Mouse (Mus musculus) gastrocnemius, adult 18-20 months (tissue): ENCODE data around the gene Pigk. TPM values are rescaled to one million over a fixed set of nuclear protein-coding genes. Genes with fewer than 3 reads are reported as not detected.

Source experiments
- DNase-seq: peaks from one replicate; pipeline ENCODE4 v3.0.0; 2021; ENCODE audit warnings: low spot score
- total RNA-seq, 2 experiments: library from RNA; stranded (reverse); gene quantifications; 2 replicates each; pipeline ENCODE4 v1.2.3; 2021

The Pigk gene
- total RNA-seq, 2 experiments from 2014 or later = 21.0 to 22.4 TPM

- no peak for DNase-seq
These were observed 124.0 kb downstream of the Pigk start for GRCm38 (mm10) chr3:152837938-152838337.

DNA sequence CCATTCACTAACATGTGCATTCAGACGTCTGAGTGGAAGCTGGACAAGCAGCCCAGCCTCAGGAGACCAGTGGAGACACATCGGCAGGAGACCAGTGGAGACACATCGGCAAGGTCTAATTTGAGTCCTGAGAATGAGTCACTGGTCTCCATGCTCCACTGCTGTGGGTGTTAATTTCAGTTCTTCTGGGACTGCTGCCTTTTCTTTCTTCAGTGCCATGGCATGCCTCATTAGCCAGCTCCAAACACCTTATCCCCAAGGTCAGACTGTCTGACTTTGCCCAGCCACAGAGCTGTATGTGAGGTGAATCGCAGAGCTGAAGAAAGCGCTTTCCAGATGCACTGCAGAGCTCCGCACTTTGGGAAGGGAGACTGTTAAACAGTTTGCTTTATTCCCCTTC lies 127.4 kb downstream of the Pigk start:
- no peak for DNase-seq

- DNase-seq = no peak
These were observed 128.7 kb downstream of the Pigk start for GRCm38 (mm10) chr3:152842648-152843047.

- no peak for DNase-seq
These were observed 130.0 kb downstream of the Pigk start for GRCm38 (mm10) chr3:152843925-152844324.

DNA sequence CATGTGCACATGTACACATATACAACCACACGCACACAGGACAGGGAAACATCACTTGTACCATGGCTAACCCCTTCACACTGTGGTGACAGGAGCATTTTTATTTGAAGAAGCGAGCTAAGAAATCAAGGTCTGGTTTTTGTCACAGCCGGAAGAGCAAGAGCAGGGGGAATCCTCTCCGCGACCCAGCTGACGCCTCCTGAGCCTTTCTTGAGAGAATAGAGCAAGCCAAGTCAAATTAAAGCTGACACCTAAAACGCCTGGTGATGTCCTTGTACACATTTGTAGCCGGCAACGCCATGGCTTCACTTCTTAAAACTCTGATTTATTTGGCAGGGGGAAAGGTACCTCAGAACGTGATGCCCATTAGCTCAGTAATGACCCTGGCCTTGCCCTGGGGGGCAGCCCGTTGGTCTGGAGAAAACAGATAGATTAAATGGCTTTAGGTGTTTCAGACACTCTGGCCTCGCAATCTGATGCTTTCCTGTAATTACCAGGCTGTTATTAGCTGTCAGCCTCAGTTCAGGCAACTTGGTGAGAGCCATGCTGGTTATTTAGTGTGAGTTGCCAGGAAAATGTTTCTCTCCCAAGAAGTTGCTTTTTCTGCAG lies 141.2 kb downstream of the Pigk start:
- DNase-seq = no peak

DNA sequence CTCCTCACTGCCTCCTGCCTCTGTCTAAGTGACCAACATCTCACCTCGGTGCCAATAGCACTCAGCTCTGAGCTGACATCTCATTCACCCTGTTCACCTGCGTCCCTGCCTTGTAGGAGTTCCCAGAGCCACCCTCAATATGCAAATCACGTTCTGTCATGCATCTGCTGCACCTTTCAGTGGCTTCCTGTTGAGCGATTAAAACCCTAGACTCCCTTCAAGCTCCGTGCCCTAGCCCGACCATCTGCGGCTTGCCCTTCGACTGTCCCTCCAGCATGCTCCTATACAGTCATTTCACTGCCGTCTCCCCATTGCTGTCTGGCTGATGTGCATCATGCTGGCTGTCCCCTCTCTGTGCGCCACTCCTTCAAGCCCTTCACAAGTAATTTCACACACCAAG lies 142.2 kb downstream of the Pigk start:
- no peak for DNase-seq

DNA sequence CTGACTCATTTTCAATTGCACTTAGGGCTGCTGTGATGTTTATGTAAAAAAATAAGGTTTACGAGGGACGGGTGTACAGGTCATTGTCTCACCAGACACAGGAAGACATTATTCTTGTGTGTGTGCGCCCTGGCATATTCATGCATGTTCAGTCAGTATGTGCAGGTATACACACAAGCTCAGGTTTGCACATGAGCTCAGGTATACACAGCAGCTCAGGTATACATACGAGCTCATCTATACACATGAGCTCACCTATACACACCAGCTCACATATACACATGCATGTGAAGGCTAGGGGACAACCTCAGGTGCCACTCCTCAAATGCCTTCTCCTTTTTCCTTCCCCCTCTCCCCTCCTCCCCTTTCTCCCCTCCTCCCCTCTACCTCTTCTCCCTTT lies 147.6 kb downstream of the Pigk start:
- no peak for DNase-seq

- no peak for DNase-seq
These were observed 148.1 kb downstream of the Pigk start for GRCm38 (mm10) chr3:152861978-152862377.

DNA sequence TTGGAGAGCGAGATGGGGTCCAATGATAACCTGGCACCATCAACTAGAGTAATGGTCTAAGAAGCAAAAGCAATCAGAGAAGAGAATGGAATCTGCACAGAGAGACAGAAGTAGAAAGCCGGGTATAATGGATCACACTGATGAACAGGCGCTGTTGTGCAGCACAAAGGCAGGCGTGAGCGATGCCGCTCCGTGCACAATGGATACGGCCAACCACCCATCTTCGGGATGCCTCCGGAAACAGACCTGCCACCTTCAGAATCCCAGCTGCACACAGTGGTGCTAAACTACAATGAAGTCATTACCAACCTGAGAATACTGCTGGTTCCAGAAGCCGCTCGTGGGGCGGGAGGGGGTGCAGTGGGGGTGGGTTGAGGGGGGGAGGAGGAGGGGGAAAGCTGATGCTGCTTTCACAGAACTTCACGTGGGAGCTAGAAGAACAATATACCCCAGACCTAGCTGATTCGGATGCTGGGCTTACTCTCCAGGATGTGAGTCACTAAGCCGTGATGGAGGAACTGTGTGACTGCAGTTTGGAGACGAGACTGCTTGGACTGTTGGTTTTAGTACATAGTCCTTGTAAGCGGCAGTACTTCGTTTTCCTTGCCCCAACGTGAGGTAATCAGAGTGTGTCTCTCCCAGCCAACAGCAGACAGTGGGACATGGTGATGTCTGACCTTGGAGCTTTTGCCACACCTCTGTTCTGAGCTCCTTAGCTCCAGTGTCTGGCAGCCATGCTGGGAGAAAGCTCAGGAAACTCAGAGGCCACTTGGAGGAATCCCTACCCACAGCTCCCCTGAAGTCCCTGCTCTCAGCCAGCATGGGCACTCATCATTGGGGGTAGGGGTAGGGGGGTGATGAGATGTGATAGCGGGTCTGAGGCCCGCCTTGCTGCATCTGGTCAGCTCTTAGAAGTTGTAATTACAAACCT lies 152.4 kb downstream of the Pigk start:
- DNase-seq = no peak

- no peak for DNase-seq
These were observed 154.0 kb downstream of the Pigk start for GRCm38 (mm10) chr3:152867654-152868525.

DNA sequence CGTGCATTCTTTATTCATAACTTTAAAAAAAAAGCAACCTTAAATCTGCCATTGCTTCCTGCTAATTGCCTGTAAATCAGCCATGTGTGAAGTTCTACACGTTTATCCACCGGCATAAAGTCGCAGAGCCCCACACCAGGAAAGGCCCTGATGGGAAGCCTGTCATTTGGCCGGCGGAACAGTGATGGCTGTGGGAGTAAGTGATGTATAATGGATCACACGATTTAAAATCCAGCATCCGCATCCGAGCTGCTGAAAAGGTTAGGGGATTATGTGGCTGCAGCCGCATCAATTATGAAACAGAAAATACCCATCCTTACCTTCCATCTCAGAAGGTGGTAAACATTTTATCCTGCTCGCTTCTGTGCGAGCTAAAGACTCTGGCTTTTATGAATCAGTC lies 158.2 kb downstream of the Pigk start:
- DNase-seq = no peak

DNA sequence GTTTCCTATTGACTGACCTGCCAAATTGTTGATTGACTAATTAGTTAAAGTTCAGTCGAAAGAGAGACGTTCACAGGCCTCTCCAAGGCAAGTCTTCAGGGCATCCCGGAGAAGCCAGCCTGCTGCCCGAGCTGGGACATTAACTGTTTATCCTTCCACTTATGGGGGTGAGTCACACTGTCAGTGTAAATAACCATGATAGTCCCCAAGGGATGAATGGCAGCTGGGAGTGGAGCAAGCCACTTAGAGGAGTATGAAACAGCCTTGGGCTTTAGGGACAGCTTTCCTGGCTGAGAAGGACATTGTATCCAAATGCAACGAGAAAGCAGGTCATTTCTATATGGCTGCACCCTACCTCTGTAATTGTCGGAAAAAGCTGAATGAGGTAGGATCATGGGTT lies 158.7 kb downstream of the Pigk start:
- no peak for DNase-seq

- DNase-seq = no peak
These were observed 160.8 kb downstream of the Pigk start for GRCm38 (mm10) chr3:152874431-152875355.

DNA sequence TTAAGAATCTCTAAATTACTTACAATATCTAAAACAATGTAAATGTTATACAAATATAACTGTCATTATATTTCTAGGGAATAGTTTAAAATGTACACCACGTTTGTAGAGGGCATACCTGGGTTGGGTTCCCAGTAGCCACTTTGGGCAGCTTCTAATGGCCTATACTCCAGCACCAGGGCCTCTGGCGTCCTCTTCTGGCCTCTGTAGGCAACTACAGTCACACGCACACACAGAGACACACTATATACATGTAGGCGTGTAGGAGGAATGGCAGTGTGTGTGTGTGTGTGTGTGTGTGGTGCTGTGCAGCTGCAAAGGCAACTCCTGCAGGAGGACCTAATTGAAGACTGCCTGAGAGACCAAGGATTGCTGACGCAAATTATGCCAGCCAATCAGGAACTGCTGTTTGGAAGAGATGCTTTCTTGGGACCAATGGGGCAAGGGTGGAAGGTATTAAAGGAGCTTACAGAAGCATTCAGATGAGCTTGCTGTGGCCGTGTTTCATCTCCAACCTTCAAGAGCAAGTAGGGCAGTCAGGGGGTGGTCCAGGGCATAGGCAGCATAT lies 161.9 kb downstream of the Pigk start:
- DNase-seq = no peak

GRCm38 (mm10) chr3:152880121-152880835 lies 166.4 kb downstream of the Pigk start:
- DNase-seq = no peak

DNA sequence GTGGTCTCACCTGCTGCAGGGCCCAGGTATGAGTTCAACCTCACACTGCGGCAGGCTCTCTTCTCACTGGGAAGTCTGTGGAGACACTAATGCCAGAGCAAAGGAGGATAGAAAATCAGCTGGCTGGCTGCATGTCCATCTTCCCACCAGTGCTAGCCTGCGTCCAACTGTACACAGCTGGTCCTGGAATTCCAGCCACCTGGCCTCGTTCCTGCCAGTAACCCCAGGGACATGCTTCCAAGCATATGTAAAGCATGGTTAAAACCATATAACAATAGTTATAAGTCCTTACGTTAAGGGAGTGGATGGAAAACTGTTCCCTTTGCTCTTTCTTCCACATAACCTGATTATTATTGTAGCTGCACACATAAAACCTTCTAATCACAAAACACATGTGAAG lies 167.8 kb downstream of the Pigk start:
- DNase-seq = no peak

DNA sequence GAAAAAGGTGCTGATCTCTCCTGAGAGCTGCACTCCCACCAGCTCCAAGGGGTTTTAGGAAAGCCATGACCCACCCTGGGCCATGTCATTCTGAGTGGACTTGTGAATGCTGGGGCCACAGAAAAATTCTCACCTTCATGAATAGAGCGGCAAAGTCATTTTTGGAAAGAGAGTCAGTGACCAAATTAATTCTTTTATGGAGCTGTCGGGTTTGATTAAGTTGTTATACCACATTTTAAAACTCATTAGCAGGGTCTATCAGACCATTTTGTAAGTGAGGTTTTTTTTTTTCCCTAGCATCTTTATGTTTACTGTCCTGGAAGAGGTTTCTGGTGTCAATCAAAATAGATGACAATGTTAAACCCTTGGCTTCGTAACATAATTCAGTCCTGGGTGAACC lies 169.7 kb downstream of the Pigk start:
- DNase-seq = no peak

DNA sequence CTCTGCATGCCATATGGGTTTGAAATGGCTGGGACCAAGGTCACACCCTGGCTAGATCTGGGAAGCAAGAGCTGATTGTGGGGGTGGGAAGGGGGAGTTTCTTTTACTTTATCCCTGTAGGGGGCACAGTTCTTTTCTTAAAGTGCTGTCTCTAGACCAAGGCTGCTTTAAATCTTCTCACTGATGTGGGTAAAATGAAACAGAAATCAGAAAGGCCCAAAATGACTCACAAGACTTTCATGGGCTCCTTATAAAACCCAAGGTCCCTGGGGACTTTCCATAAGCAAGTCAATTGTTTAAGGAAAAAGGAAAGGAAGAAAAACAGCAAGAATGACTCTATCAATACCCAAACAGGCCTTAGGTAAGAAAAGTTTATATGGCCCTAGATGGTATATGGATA lies 172.8 kb downstream of the Pigk start:
- DNase-seq = no peak

DNA sequence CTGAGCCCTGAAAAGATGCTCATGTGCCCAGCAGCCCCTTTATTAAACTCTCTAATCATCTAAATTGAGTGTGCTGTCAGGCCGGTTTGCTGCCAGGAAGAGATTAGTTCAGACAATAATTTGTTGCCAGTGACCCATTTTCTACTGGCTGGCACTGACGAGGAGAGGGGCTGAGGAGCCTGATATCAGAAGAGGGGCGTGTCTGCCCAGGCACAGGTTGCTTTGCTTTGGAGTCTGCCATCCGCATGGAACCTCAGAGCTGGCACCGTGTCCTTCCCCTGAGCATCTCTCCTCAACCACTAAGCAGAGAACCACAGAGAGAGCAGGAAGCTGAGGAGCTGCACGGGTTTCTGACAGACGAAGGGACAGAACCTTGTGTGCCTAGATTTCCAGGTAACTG lies 174.2 kb downstream of the Pigk start:
- DNase-seq = no peak

DNA sequence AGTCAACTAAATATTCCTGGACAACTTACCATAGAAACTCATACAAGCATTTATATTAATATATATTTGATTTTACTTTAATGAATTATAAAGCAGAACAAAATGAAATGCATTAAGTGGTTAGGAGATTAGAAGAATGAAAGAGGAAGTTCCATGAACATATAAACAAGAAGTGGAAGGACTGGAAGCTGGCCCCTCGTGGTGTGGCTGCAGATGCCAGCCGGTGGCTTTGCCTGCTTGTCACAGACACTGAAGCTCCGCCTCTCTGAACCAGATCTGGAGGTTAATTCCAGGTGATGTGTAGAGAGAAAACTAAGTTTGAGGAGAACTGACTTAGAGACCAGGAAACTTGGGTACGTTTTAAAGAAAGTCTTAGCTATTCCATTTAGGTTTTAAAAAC lies 181.0 kb downstream of the Pigk start:
- no peak for DNase-seq
